Mouse (Mus musculus) stomach, postnatal 0 days (tissue): ENCODE data around the gene A4galt.

Source experiments
- CTCF ChIP-seq: IDR thresholded peaks from 2 replicates; pipeline ENCODE4 v1.5.1; 2016; ENCODE audit warnings: antibody characterized with exemption, low read depth, mild to moderate bottlenecking, moderate library complexity
- EP300 ChIP-seq: optimal IDR thresholded peaks from 2 replicates; pipeline ENCODE3; 2016; ENCODE audit warnings: antibody characterized with exemption

DNA sequence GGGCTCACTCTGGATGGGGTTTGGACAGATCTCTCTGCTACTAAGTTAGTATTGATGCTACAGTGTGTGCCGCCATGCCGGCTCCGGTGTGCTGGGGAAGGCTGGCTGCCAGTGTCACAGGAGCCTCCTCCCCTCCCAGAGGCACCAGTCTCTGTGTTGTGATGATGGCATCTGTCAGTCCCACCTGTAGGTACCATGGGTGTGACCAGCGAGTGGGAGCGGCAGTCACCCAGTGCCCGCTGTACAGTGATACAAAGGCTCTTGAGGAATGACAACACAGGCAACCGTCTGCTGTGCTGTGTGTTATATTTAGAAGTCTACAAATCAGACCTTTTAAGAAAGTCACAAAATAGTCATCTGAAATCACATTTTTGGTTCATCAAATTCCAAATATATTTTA lies 47.9 kb upstream of the A4galt start:
- TF ChIP-seq EP300 (no peak), CTCF (no peak)
